Mouse (Mus musculus): Measurements from ENCODE around the gene Hinfp.

DNA sequence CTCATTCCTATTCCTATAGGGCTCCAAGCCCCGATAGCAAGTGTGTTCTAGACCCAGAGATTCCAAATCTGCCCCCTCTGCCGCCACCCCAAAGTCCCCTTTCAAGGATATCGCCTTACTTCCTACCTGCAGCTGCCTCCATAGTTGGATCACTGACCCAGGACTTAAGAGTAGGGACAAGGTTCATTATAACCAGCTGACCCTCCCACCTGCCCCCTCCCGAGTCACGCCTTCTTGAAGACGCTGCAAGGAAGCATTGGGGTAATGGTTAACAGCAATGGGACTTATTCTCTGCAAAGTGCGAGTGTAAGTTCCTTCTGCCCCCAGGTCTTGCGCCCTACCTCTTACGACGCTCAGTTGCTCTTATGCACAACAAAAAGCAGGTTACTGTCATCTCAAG lies 54.2 kb downstream of the Hinfp start, which contains the start of gene Pdzd3:
- TF ChIP-seq CTCF (IDR thresholded peaks at IDR 0.05; ENCODE audit: borderline replicate concordance, insufficient read depth, low read length) (no peak), POLR2A (IDR thresholded peaks at IDR 0.05; ENCODE audit: low read depth, low read length) (no peak)
